Mouse (Mus musculus): ENCODE data around the gene Ttc39a. TPM values are rescaled to one million over a fixed set of nuclear protein-coding genes. Genes with fewer than 3 reads are reported as not detected.

Gene Ttc39a
- polyA plus RNA-seq, 1 experiment from 2014 or later: 29.7 TPM

- Histone ChIP-seq H3K9ac (ENCODE audit: low read length) (peak overlapping the region; percentile 74; the same call in 1 of the 2 replicates), H3K27me3 (ENCODE audit: control insufficient read depth, insufficient read depth, low read length) (no peaks in the 10 kb centered on the region), H3K36me3 (ENCODE audit: control insufficient read depth, insufficient read depth, low read length) (no peaks in the 10 kb centered on the region), H3K4me1 (replicated peaks; ENCODE audit: control insufficient read depth, insufficient read depth) (no peaks in the 10 kb centered on the region; the same call in 1 of the 2 replicates), H3K27ac (replicated peaks) (peak overlapping the region; percentile 87), H3K4me3 (ENCODE audit: low read depth, low read length) (peak overlapping the region; percentile 56), H3K4me2 (replicated peaks; ENCODE audit: low read depth) (peak overlapping the region; percentile 97), H3K9me3 (ENCODE audit: control insufficient read depth, low read length) (no peaks in the 10 kb centered on the region)
- no peak for TF ChIP-seq CTCF (IDR thresholded peaks at IDR 0.05; ENCODE audit: low read depth)
- no peak for TF ChIP-seq EP300 (optimal IDR thresholded peaks at IDR 0.05)
- ATAC-seq (ENCODE audit: low FRiP score, low TSS enrichment): peak; percentile 90
- WGBS: 2% methylated on average over 3 of the region's 3 CpGs
- peak; percentile 78 for DNase-seq (ENCODE audit: low spot score)
Measured at GRCm38 (mm10) chr4:109406054-109406485, 353 bp upstream of the Ttc39a start.

- Histone ChIP-seq H3K9me3 (ENCODE audit: control insufficient read depth, low read length) (no peaks in the 10 kb centered on the region), H3K4me1 (replicated peaks; ENCODE audit: control insufficient read depth, insufficient read depth) (no peaks in the 10 kb centered on the region; the same call in 1 of the 2 replicates), H3K27ac (replicated peaks) (peak overlapping the region; percentile 87), H3K4me2 (replicated peaks; ENCODE audit: low read depth) (peak overlapping the region; percentile 97), H3K27me3 (ENCODE audit: control insufficient read depth, insufficient read depth, low read length) (no peaks in the 10 kb centered on the region), H3K36me3 (ENCODE audit: control insufficient read depth, insufficient read depth, low read length) (no peaks in the 10 kb centered on the region), H3K4me3 (ENCODE audit: low read depth, low read length) (peak overlapping the region; percentile 56), H3K9ac (ENCODE audit: low read length) (peak overlapping the region; percentile 74)
- ATAC-seq (ENCODE audit: low FRiP score, low TSS enrichment): no peak
- TF ChIP-seq CTCF (IDR thresholded peaks at IDR 0.05; ENCODE audit: low read depth) (no peak), EP300 (optimal IDR thresholded peaks at IDR 0.05) (no peak)
- 4% methylated on average over 24 of the region's 24 CpGs for WGBS
- DNase-seq (ENCODE audit: low spot score): no peak
Measured at GRCm38 (mm10) chr4:109407176-109407520, 725 bp downstream of the Ttc39a start.

GRCm38 (mm10) chr4:109407701-109408485, 1.5 kb downstream of the Ttc39a start:
- no peaks in the 10 kb centered on the region for H3K36me3 ChIP-seq (ENCODE audit: control insufficient read depth, insufficient read depth, low read length)
- 59% methylated on average over 9 of the region's 9 CpGs for WGBS
- DNase-seq (ENCODE audit: low spot score): peak; percentile 73
- no peaks in the 10 kb centered on the region for H3K9me3 ChIP-seq (ENCODE audit: control insufficient read depth, low read length)
- H3K4me1 ChIP-seq (replicated peaks; ENCODE audit: control insufficient read depth, insufficient read depth): no peaks in the 10 kb centered on the region; the same call in 1 of the 2 replicates
- H3K4me2 ChIP-seq (replicated peaks; ENCODE audit: low read depth): peak overlapping the region; percentile 97
- H3K27me3 ChIP-seq (ENCODE audit: control insufficient read depth, insufficient read depth, low read length): no peaks in the 10 kb centered on the region
- H3K27ac ChIP-seq (replicated peaks): peak overlapping the region; percentile 87
- ATAC-seq (ENCODE audit: low FRiP score, low TSS enrichment): peak; percentile 58
- peak overlapping the region; percentile 56 for H3K4me3 ChIP-seq (ENCODE audit: low read depth, low read length)
- no peak overlapping the region; the same call in 1 of the 2 replicates for H3K9ac ChIP-seq (ENCODE audit: low read length)
- no peak for TF ChIP-seq EP300 (optimal IDR thresholded peaks at IDR 0.05)
- TF ChIP-seq CTCF (IDR thresholded peaks at IDR 0.05; ENCODE audit: low read depth): no peak

- no peak overlapping the region for H3K27ac ChIP-seq (replicated peaks)
- WGBS: 69% methylated on average over 9 of the region's 9 CpGs
Measured at GRCm38 (mm10) chr4:109410681-109411376, 4.4 kb downstream of the Ttc39a start.

GRCm38 (mm10) chr4:109411377-109411967, 5.0 kb downstream of the Ttc39a start:
- DNase-seq (ENCODE audit: low spot score) (no peak), ATAC-seq (ENCODE audit: low FRiP score, low TSS enrichment) (no peak)
- H3K36me3 ChIP-seq (ENCODE audit: control insufficient read depth, insufficient read depth, low read length): no peaks in the 10 kb centered on the region
- H3K4me1 ChIP-seq (replicated peaks; ENCODE audit: control insufficient read depth, insufficient read depth): no peaks in the 10 kb centered on the region
- no peak overlapping the region for H3K4me2 ChIP-seq (replicated peaks; ENCODE audit: low read depth)
- no peaks in the 10 kb centered on the region for H3K9me3 ChIP-seq (ENCODE audit: control insufficient read depth, low read length)
- 78% methylated on average over 6 of the region's 6 CpGs for WGBS
- no peaks in the 10 kb centered on the region for H3K27me3 ChIP-seq (ENCODE audit: control insufficient read depth, insufficient read depth, low read length)
- no peak overlapping the region for H3K4me3 ChIP-seq (ENCODE audit: low read depth, low read length)
- no peak overlapping the region for H3K27ac ChIP-seq (replicated peaks)
- no peak overlapping the region for H3K9ac ChIP-seq (ENCODE audit: low read length)
- no peak for TF ChIP-seq EP300 (optimal IDR thresholded peaks at IDR 0.05)
- no peak for TF ChIP-seq CTCF (IDR thresholded peaks at IDR 0.05; ENCODE audit: low read depth)

More at GRCm38 (mm10) chr4:109410681-109411376, 4.4 kb downstream of the Ttc39a start:
- TF ChIP-seq CTCF (IDR thresholded peaks at IDR 0.05; ENCODE audit: low read depth): no peak
- Histone ChIP-seq H3K4me3 (ENCODE audit: low read depth, low read length) (no peak overlapping the region), H3K36me3 (ENCODE audit: control insufficient read depth, insufficient read depth, low read length) (no peaks in the 10 kb centered on the region), H3K9me3 (ENCODE audit: control insufficient read depth, low read length) (no peaks in the 10 kb centered on the region), H3K27me3 (ENCODE audit: control insufficient read depth, insufficient read depth, low read length) (no peaks in the 10 kb centered on the region), H3K9ac (ENCODE audit: low read length) (no peak overlapping the region), H3K4me2 (replicated peaks; ENCODE audit: low read depth) (no peak overlapping the region), H3K4me1 (replicated peaks; ENCODE audit: control insufficient read depth, insufficient read depth) (no peaks in the 10 kb centered on the region)
- no peak for DNase-seq (ENCODE audit: low spot score)
- no peak for ATAC-seq (ENCODE audit: low FRiP score, low TSS enrichment)

Measured in stomach, postnatal 0 days (tissue).